Mouse (Mus musculus) neural tube, embryonic 13.5 days (tissue): ENCODE results near the gene Exd2. TPM values are rescaled to one million over a fixed set of nuclear protein-coding genes. Genes with fewer than 3 reads are reported as not detected.

Experiments used
- ATAC-seq: fragments of 200-750 bp; cut with Nextera tagmentation; 2 replicates; pipeline ENCODE4 v1.8.0; 2017; ENCODE audit warnings: low read depth, mild to moderate bottlenecking, moderate TSS enrichment, moderate library complexity
- H3K27ac ChIP-seq: fragments of 300-500 bp; sonication (generic); replicated peaks from 2 replicates; pipeline ENCODE4 v1.5.1; 2015; ENCODE audit warnings: moderate library complexity, mild to moderate bottlenecking, inconsistent platforms
- H3K27me3 ChIP-seq: fragments of 300-500 bp; sonication (generic); 2 replicates; pipeline ENCODE4 v1.6.1; 2015; ENCODE audit warnings: mild to moderate bottlenecking, inconsistent platforms
- H3K36me3 ChIP-seq: fragments of 300-500 bp; sonication (generic); 2 replicates; pipeline ENCODE4 v1.6.1; 2015; ENCODE audit warnings: mild to moderate bottlenecking, inconsistent platforms
- H3K4me1 ChIP-seq: fragments of 300-500 bp; sonication (generic); replicated peaks from 2 replicates; pipeline ENCODE4 v1.6.1; 2015; ENCODE audit warnings: inconsistent platforms
- H3K4me2 ChIP-seq: fragments of 300-500 bp; sonication (generic); 2 replicates; pipeline ENCODE4 v1.6.1; 2015; ENCODE audit warnings: inconsistent platforms, mild to moderate bottlenecking, moderate library complexity
- H3K4me3 ChIP-seq: fragments of 300-500 bp; sonication (generic); 2 replicates; pipeline ENCODE4 v1.5.1; 2015; ENCODE audit warnings: mild to moderate bottlenecking, inconsistent platforms
- H3K9ac ChIP-seq: fragments of 300-500 bp; sonication (generic); 2 replicates; pipeline ENCODE4 v1.6.1; 2015; ENCODE audit warnings: moderate library complexity, mild to moderate bottlenecking, inconsistent platforms
- H3K9me3 ChIP-seq: fragments of 300-500 bp; sonication (generic); 2 replicates; pipeline ENCODE4 v1.6.1; 2016; ENCODE audit warnings: inconsistent platforms
- WGBS: fragments of 180-500 bp; shearing (Covaris S2); methylation state at CpG from one replicate; pipeline ENCODE4 v1.1.7; 2015; 5-methylcytosine and 5-hydroxymethylcytosine counted together
- polyA plus RNA-seq: library from polyadenylated mRNA; unstranded; fragments of >200 nt; fragmentation: Nextera tagmentation; extraction: Ambion mirVana; gene quantifications from 2 replicates; pipeline ENCODE4 v1.2.1, GENCODE M21; 2015

Gene Exd2
- polyA plus RNA-seq, result 47.7 and 51.4 TPM in 2 replicates

- Histone ChIP-seq H3K27ac (peak within 1 kb of the TSS; percentile 81), H3K4me2 (peak within 1 kb of the TSS; percentile 79), H3K36me3 (no peaks in the 10 kb centered on the region), H3K4me3 (peak within 1 kb of the TSS; percentile 87), H3K4me1 (peaks cover 11% of the 10 kb centered on the region), H3K9ac (peak within 1 kb of the TSS; percentile 75), H3K9me3 (no peaks in the 10 kb centered on the region), H3K27me3 (no peaks in the 10 kb centered on the region; the same call in 1 of the 2 replicates)
- under 1% methylated on average over 45 of the region's 45 CpGs for WGBS
- peak; percentile 98 for ATAC-seq
Observed at GRCm38 (mm10) chr12:80462942-80463651, at the start of gene Exd2. TSS of gene Exd2 (plus strand) at chr12:80463095.

GRCm38 (mm10) chr12:80415100-80415499 is 47.8 kb upstream of the Exd2 start:
- Histone ChIP-seq H3K27ac (no peak overlapping the region), H3K36me3 (peaks cover 48% of the 10 kb centered on the region), H3K27me3 (no peaks in the 10 kb centered on the region), H3K4me1 (no peaks in the 10 kb centered on the region), H3K9me3 (peaks cover 8% of the 10 kb centered on the region; the same call in 1 of the 2 replicates), H3K4me3 (no peak overlapping the region), H3K4me2 (no peak overlapping the region), H3K9ac (no peak overlapping the region)
- 88% methylated on average over 2 of the region's 2 CpGs for WGBS
- no peak for ATAC-seq

- no peak for ATAC-seq
- Histone ChIP-seq H3K4me2 (no peak overlapping the region), H3K4me3 (no peak overlapping the region), H3K4me1 (peaks cover 4% of the 10 kb centered on the region), H3K27ac (no peak overlapping the region), H3K9ac (no peak overlapping the region), H3K9me3 (no peaks in the 10 kb centered on the region), H3K27me3 (no peaks in the 10 kb centered on the region), H3K36me3 (peaks cover 9% of the 10 kb centered on the region)
- 91% methylated on average over 3 of the region's 3 CpGs for WGBS
Observed at GRCm38 (mm10) chr12:80427683-80428082, 35.2 kb upstream of the Exd2 start.

- no peak overlapping the region for H3K4me2 ChIP-seq
- WGBS, result 81% methylated on average over 4 of the region's 4 CpGs
Observed at GRCm38 (mm10) chr12:80433266-80433665, 29.6 kb upstream of the Exd2 start.

GRCm38 (mm10) chr12:80434601-80434960 is 28.3 kb upstream of the Exd2 start:
- no peak for ATAC-seq
- no peaks in the 10 kb centered on the region for H3K9me3 ChIP-seq
- peaks cover 31% of the 10 kb centered on the region for H3K4me1 ChIP-seq
- no peaks in the 10 kb centered on the region for H3K27me3 ChIP-seq
- H3K4me3 ChIP-seq, result peak overlapping the region; percentile 95
- H3K27ac ChIP-seq, result peak overlapping the region; percentile 99
- 11% methylated on average over 8 of the region's 10 CpGs for WGBS
- no peaks in the 10 kb centered on the region for H3K36me3 ChIP-seq
- peak overlapping the region; percentile 94 for H3K9ac ChIP-seq
- H3K4me2 ChIP-seq, result peak overlapping the region; percentile 65

More at GRCm38 (mm10) chr12:80433266-80433665, 29.6 kb upstream of the Exd2 start:
- Histone ChIP-seq H3K27me3 (no peaks in the 10 kb centered on the region), H3K27ac (no peak overlapping the region), H3K9me3 (no peaks in the 10 kb centered on the region), H3K9ac (no peak overlapping the region), H3K4me3 (no peak overlapping the region), H3K36me3 (0 out of 2 replicates have a peak, but pooled peaks cover 5% of the 10 kb centered on the region), H3K4me1 (peaks cover 31% of the 10 kb centered on the region)
- no peak for ATAC-seq

- ATAC-seq, result peak; percentile 77
- H3K4me2 ChIP-seq, result peak overlapping the region; percentile 65
- H3K4me1 ChIP-seq, result peaks cover 31% of the 10 kb centered on the region
- under 1% methylated on average over 52 of the region's 64 CpGs for WGBS
- no peaks in the 10 kb centered on the region for H3K36me3 ChIP-seq
- H3K9ac ChIP-seq, result peak overlapping the region; percentile 94
- H3K27me3 ChIP-seq, result no peaks in the 10 kb centered on the region
- peak overlapping the region; percentile 99 for H3K27ac ChIP-seq
- H3K4me3 ChIP-seq, result peak overlapping the region; percentile 95
- no peaks in the 10 kb centered on the region for H3K9me3 ChIP-seq
Observed at GRCm38 (mm10) chr12:80434961-80435691, 27.8 kb upstream of the Exd2 start.

GRCm38 (mm10) chr12:80435887-80436286 is 27.0 kb upstream of the Exd2 start:
- Histone ChIP-seq H3K4me3 (peak overlapping the region; percentile 95), H3K36me3 (no peaks in the 10 kb centered on the region), H3K27ac (peak overlapping the region; percentile 99), H3K9ac (peak overlapping the region; percentile 94), H3K4me1 (peaks cover 31% of the 10 kb centered on the region), H3K4me2 (peak overlapping the region; percentile 65), H3K9me3 (no peaks in the 10 kb centered on the region), H3K27me3 (no peaks in the 10 kb centered on the region)
- ATAC-seq, result peak; percentile 50
- WGBS, result 1% methylated on average over 10 of the region's 10 CpGs

- Histone ChIP-seq H3K4me2 (peak within 1 kb of the TSS; percentile 65), H3K4me3 (peak within 1 kb of the TSS; percentile 95), H3K9ac (peak within 1 kb of the TSS; percentile 94), H3K27me3 (no peaks in the 10 kb centered on the region), H3K27ac (peak within 1 kb of the TSS; percentile 99), H3K9me3 (no peaks in the 10 kb centered on the region), H3K4me1 (peaks cover 31% of the 10 kb centered on the region), H3K36me3 (no peaks in the 10 kb centered on the region)
- peak; percentile 85 for ATAC-seq
- WGBS, result under 1% methylated on average over 70 of the region's 79 CpGs
Observed at GRCm38 (mm10) chr12:80436336-80436976, 26.4 kb upstream of the Exd2 start, which contains the start of gene Dcaf5. TSS of gene Dcaf5 (minus strand) at chr12:80436601.

GRCm38 (mm10) chr12:80437051-80437675 is 25.7 kb upstream of the Exd2 start:
- H3K4me3 ChIP-seq, result peak overlapping the region; percentile 95
- H3K9me3 ChIP-seq, result no peaks in the 10 kb centered on the region
- peak overlapping the region; percentile 65 for H3K4me2 ChIP-seq
- no peak for ATAC-seq
- H3K36me3 ChIP-seq, result no peaks in the 10 kb centered on the region
- no peaks in the 10 kb centered on the region for H3K27me3 ChIP-seq
- WGBS, result 28% methylated on average over 4 of the region's 4 CpGs
- H3K27ac ChIP-seq, result peak overlapping the region; percentile 99
- peak overlapping the region; percentile 94 for H3K9ac ChIP-seq
- H3K4me1 ChIP-seq, result peaks cover 31% of the 10 kb centered on the region

- H3K4me3 ChIP-seq, result no peak overlapping the region
- no peak overlapping the region for H3K9ac ChIP-seq
- H3K27me3 ChIP-seq, result no peaks in the 10 kb centered on the region
- H3K27ac ChIP-seq, result no peak overlapping the region
- H3K4me1 ChIP-seq, result peaks cover 8% of the 10 kb centered on the region; the same call in 1 of the 2 replicates
- H3K9me3 ChIP-seq, result no peaks in the 10 kb centered on the region
- no peak for ATAC-seq
- H3K36me3 ChIP-seq, result no peaks in the 10 kb centered on the region
- H3K4me2 ChIP-seq, result no peak overlapping the region
- 75% methylated on average over 2 of the region's 2 CpGs for WGBS
Observed at GRCm38 (mm10) chr12:80440957-80441356, 21.9 kb upstream of the Exd2 start.

- H3K4me1 ChIP-seq, result no peaks in the 10 kb centered on the region
- no peak overlapping the region for H3K27ac ChIP-seq
- H3K4me2 ChIP-seq, result no peak overlapping the region
- H3K9ac ChIP-seq, result no peak overlapping the region
- H3K4me3 ChIP-seq, result no peak overlapping the region
- WGBS, result 89% methylated on average over 9 of the region's 9 CpGs
- H3K36me3 ChIP-seq, result no peaks in the 10 kb centered on the region
- no peak for ATAC-seq
- no peaks in the 10 kb centered on the region for H3K27me3 ChIP-seq
- no peaks in the 10 kb centered on the region for H3K9me3 ChIP-seq
Observed at GRCm38 (mm10) chr12:80444525-80445109, 18.3 kb upstream of the Exd2 start.
